Mouse (Mus musculus) megakaryocyte, embryonic 14.5 days (primary cell): ENCODE measurements around the gene Tle6. TPM values are rescaled to one million over a fixed set of nuclear protein-coding genes. Genes with fewer than 3 reads are reported as not detected.
"Not testable (repeated sequence)": the region's sequence is repeated elsewhere in the genome, so short reads cannot be mapped to it uniquely, and the experiment has no call there.

Source experiments
- H3K27me3 ChIP-seq: replicated peaks from 2 replicates; pipeline ENCODE3; 2012; ENCODE audit warnings: inconsistent platforms
- H3K36me3 ChIP-seq: replicated peaks from 2 replicates; pipeline ENCODE3; 2012; ENCODE audit warnings: low read length, inconsistent platforms, mixed read lengths
- H3K4me1 ChIP-seq: 2 replicates; pipeline ENCODE4 v1.6.1; 2012; ENCODE audit warnings: inconsistent platforms
- H3K4me3 ChIP-seq: replicated peaks from 2 replicates; pipeline ENCODE3; 2012; ENCODE audit warnings: moderate library complexity, mild to moderate bottlenecking, inconsistent platforms
- H3K9me3 ChIP-seq: 2 replicates; pipeline ENCODE4 v1.6.1; 2012; ENCODE audit warnings: inconsistent platforms
- FLI1 ChIP-seq: IDR thresholded peaks from 2 replicates; pipeline ENCODE4 v1.6.1; 2012; ENCODE audit warnings: low read length, inconsistent platforms, mixed read lengths
- GATA1 ChIP-seq: IDR thresholded peaks from 3 replicates; pipeline ENCODE4 v1.6.1; 2012; ENCODE audit warnings: mixed read lengths, low read length, inconsistent platforms, borderline replicate concordance
- polyA plus RNA-seq: library from polyadenylated mRNA; stranded (reverse); fragments of >175 nt; gene quantifications from 2 replicates; pipeline ENCODE4 v1.2.3, GENCODE M21; 2012; ENCODE audit warnings: low replicate concordance; ENCODE audit not compliant: insufficient read depth

The Tle6 gene
- polyA plus RNA-seq, 1 experiment = 69.5 TPM

DNA sequence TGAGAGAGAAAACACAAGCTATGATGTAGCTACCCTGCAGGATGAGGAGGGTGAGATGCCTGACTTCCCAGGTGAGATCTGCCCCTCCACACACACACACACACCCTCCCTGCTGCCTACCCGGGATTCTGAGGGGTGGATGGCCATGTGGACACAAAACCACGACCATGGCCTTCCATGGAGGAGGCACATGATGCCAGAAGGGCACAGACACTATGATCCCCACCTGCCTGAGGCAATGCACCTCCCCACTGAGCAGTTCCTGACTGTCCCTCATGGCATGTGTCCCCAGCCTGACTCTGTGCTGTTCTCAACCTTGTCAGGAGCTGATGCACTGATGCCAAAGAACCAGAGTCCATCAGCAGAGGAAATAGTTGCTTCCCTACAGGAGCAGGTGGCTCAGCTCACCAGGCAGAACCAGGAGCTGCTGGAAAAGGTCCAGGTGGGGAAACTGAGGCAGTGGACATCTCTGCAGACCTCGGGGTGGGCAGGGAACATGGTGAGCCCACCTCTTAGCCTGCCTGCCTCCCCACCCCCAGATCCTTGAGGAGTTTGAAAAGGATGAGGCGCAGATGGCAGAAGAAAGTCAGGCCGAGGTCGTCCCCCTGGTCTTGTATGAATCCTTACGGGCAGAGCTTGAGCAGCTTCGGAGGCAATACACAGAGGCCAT is 41.2 kb upstream of the Tle6 start:
- Histone ChIP-seq H3K9me3 (no peaks in the 10 kb centered on the region), H3K27me3 (no peaks in the 10 kb centered on the region), H3K36me3 (peaks cover 46% of the 10 kb centered on the region), H3K4me3 (peak overlapping the region; percentile 100), H3K4me1 (peaks cover 58% of the 10 kb centered on the region)
- TF ChIP-seq FLI1 (no peak), GATA1 (no peak)

GRCm38 (mm10) chr10:81641566-81641965 is 40.7 kb upstream of the Tle6 start:
- H3K4me3 ChIP-seq = peak overlapping the region; percentile 100
- peaks cover 41% of the 10 kb centered on the region for H3K36me3 ChIP-seq
- H3K27me3 ChIP-seq = no peaks in the 10 kb centered on the region
- no peaks in the 10 kb centered on the region for H3K9me3 ChIP-seq
- TF ChIP-seq GATA1 = no peak
- TF ChIP-seq FLI1 = no peak
- H3K4me1 ChIP-seq = peaks cover 61% of the 10 kb centered on the region

DNA sequence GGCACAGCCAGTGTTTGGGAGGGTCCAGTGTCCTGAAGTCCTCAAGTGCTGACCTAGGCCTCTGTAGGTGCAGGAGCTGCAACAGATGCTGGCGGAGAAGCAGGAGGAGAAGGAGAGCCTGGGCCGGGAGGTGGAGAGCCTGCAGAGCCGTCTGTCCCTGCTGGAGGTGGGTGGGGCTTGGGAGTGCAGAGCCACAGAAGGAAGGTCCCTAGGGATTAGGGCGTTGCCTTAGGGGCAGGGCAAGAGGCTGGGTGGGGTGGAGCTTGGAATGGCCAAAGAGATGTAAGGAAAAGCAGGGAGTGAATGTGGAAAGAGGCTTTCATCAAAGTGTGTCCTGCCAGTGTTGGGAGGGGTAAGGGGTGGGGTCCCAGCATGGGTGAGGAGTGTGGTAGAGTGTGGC is 40.0 kb upstream of the Tle6 start:
- H3K4me1 ChIP-seq = peaks cover 65% of the 10 kb centered on the region
- peaks cover 35% of the 10 kb centered on the region for H3K36me3 ChIP-seq

GRCm38 (mm10) chr10:81638101-81638500 is 37.2 kb upstream of the Tle6 start:
- H3K27me3 ChIP-seq = peaks cover 1% of the 10 kb centered on the region

More for the DNA sequence above, 40.0 kb upstream of the Tle6 start:
- not testable (repeated sequence) for H3K27me3 ChIP-seq, H3K4me3 ChIP-seq, H3K9me3 ChIP-seq

GRCm38 (mm10) chr10:81636338-81636737 is 35.5 kb upstream of the Tle6 start:
- peaks cover 1% of the 10 kb centered on the region for H3K27me3 ChIP-seq

More at GRCm38 (mm10) chr10:81638101-81638500, 37.2 kb upstream of the Tle6 start:
- Histone ChIP-seq H3K36me3 (peaks cover 35% of the 10 kb centered on the region), H3K4me1 (peaks cover 74% of the 10 kb centered on the region), H3K9me3 (no peaks in the 10 kb centered on the region), H3K4me3 (no peak overlapping the region)
- TF ChIP-seq FLI1 (no peak), GATA1 (no peak)

GRCm38 (mm10) chr10:81633253-81634099 is 32.6 kb upstream of the Tle6 start:
- TF ChIP-seq FLI1 (no peak), GATA1 (no peak)
- H3K4me1 ChIP-seq = peaks cover 62% of the 10 kb centered on the region
- H3K9me3 ChIP-seq = no peaks in the 10 kb centered on the region
- peaks cover 5% of the 10 kb centered on the region for H3K36me3 ChIP-seq
- peak overlapping the region; percentile 95 for H3K4me3 ChIP-seq
- H3K27me3 ChIP-seq = peaks cover 1% of the 10 kb centered on the region

More at GRCm38 (mm10) chr10:81636338-81636737, 35.5 kb upstream of the Tle6 start:
- peaks cover 64% of the 10 kb centered on the region for H3K4me1 ChIP-seq
- no peaks in the 10 kb centered on the region for H3K9me3 ChIP-seq
- TF ChIP-seq GATA1 (no peak), FLI1 (no peak)
- peaks cover 27% of the 10 kb centered on the region for H3K36me3 ChIP-seq
- H3K4me3 ChIP-seq = peak overlapping the region; percentile 50

GRCm38 (mm10) chr10:81628390-81628789 is 27.5 kb upstream of the Tle6 start, which contains the start of gene Ankrd24:
Ankrd24 (plus strand) TSS chr10:81628540.
- TF ChIP-seq GATA1 (no peak), FLI1 (no peak)
- H3K4me1 ChIP-seq = peaks cover 61% of the 10 kb centered on the region
- H3K4me3 ChIP-seq = peak within 1 kb of the TSS; percentile 96
- peaks cover 30% of the 10 kb centered on the region for H3K36me3 ChIP-seq
- no peaks in the 10 kb centered on the region for H3K9me3 ChIP-seq
- H3K27me3 ChIP-seq = no peaks in the 10 kb centered on the region

- Histone ChIP-seq H3K27me3 (no peaks in the 10 kb centered on the region), H3K9me3 (no peaks in the 10 kb centered on the region), H3K4me3 (peak overlapping the region; percentile 96), H3K36me3 (peaks cover 34% of the 10 kb centered on the region), H3K4me1 (peaks cover 56% of the 10 kb centered on the region)
- no peak for TF ChIP-seq FLI1
- TF ChIP-seq GATA1 = no peak
Observed at GRCm38 (mm10) chr10:81627836-81628220, 27.0 kb upstream of the Tle6 start.

DNA sequence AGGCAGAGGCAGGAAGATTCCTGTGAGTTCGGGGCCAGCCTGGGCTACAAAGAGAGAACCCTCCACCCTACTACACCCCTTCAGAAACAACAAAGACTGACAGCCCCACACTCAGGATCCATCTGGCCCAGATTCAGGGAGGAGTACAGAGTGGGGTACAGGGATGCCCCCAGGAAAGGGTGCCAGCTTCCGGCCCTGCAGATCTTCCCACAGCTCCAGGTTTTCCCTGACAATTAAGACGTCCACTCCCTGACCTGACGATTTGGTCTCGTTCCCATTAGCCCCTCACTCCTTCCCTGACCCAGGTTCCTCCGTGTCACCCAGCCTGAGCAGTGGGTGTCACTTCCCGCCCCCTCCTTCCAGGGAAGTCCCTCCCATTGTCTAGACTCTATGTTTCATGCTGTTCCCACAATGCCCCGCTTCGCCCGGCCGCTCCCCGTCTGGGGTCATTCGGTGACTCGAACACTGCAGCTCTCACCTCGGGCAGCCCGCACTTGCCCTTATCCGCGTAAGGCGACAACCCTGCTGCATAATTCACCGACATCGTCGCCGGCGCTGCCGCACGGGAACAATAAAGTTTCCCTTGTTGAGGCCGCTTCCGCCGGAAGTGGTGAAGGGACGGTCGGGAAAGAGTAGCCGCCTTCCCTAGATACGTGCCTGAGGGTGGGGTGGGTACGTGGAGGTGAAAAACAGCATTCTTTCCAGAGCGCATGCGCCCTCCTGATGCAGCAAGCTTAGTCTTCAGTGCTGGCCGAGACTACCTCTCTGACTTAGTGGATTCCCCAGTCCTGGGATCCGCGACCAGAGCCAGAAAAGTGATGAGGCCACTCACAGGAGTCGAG is 26.3 kb upstream of the Tle6 start, which contains the start of gene Sirt6:
TSS of gene Sirt6 (minus strand) at position 804 of the 842 bp plus-strand sequence.
- TF ChIP-seq GATA1 (no peak), FLI1 (peak; percentile 99)
- Histone ChIP-seq H3K4me3 (peak within 1 kb of the TSS; percentile 96), H3K36me3 (peaks cover 40% of the 10 kb centered on the region), H3K27me3 (no peaks in the 10 kb centered on the region), H3K9me3 (no peaks in the 10 kb centered on the region), H3K4me1 (peaks cover 53% of the 10 kb centered on the region)
